Mouse (Mus musculus): ENCODE results near the gene Gm10663. TPM values are rescaled to one million over a fixed set of nuclear protein-coding genes. Genes with fewer than 3 reads are reported as not detected.

The Gm10663 gene
- polyA plus RNA-seq, 1 experiment from 2014 or later = not detected

- Histone ChIP-seq H3K4me1 (no peaks in the 10 kb centered on the region), H3K36me3 (ENCODE audit: poor library complexity, severe bottlenecking) (no peaks in the 10 kb centered on the region), H3K9ac (no peak overlapping the region), H3K27me3 (no peaks in the 10 kb centered on the region), H3K9me3 (replicated peaks) (no peaks in the 10 kb centered on the region), H3K4me2 (no peak overlapping the region), H3K27ac (no peak overlapping the region), H3K4me3 (no peak overlapping the region)
- 67% methylated on average over 5 of the region's 5 CpGs for WGBS
- ATAC-seq = no peak
These were observed 20.9 kb upstream of the Gm10663 start for GRCm38 (mm10) chr8:65053968-65054367.

GRCm38 (mm10) chr8:65056722-65057121, 18.1 kb upstream of the Gm10663 start:
- WGBS = 94% methylated on average over 4 of the region's 4 CpGs
- no peaks in the 10 kb centered on the region for H3K36me3 ChIP-seq (ENCODE audit: poor library complexity, severe bottlenecking)

DNA sequence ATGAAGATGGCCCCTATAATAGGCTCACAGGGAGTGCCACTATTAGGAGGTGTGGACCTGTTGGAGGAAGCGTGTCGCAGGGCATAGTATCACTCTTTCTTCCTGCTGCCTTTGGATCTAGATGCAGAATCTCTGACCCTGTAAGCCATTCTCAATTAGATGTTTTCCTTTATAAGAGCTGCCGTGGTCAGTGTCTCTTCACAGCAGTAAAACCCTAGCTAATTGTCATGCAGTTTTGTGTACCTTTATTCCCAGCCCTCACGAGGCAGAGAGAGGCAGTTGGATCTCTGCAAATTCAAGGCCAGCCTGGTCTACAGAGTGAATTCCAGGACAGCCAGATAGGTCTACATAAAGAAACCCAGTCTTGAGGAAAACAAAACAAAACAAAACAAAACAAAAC, 12.6 kb upstream of the Gm10663 start:
- Histone ChIP-seq H3K27me3 (no peaks in the 10 kb centered on the region), H3K27ac (no peak overlapping the region), H3K4me2 (no peak overlapping the region), H3K9ac (no peak overlapping the region), H3K4me3 (no peak overlapping the region), H3K9me3 (replicated peaks) (no peaks in the 10 kb centered on the region), H3K4me1 (no peaks in the 10 kb centered on the region), H3K36me3 (ENCODE audit: poor library complexity, severe bottlenecking) (no peaks in the 10 kb centered on the region)
- ATAC-seq = no peak
- WGBS = 72% methylated on average over 4 of the region's 4 CpGs

More at GRCm38 (mm10) chr8:65056722-65057121, 18.1 kb upstream of the Gm10663 start:
- H3K9me3 ChIP-seq (replicated peaks) = no peaks in the 10 kb centered on the region
- H3K9ac ChIP-seq = no peak overlapping the region
- no peak overlapping the region for H3K27ac ChIP-seq
- ATAC-seq = no peak
- H3K4me3 ChIP-seq = no peak overlapping the region
- H3K4me1 ChIP-seq = no peaks in the 10 kb centered on the region
- no peaks in the 10 kb centered on the region for H3K27me3 ChIP-seq
- no peak overlapping the region for H3K4me2 ChIP-seq

DNA sequence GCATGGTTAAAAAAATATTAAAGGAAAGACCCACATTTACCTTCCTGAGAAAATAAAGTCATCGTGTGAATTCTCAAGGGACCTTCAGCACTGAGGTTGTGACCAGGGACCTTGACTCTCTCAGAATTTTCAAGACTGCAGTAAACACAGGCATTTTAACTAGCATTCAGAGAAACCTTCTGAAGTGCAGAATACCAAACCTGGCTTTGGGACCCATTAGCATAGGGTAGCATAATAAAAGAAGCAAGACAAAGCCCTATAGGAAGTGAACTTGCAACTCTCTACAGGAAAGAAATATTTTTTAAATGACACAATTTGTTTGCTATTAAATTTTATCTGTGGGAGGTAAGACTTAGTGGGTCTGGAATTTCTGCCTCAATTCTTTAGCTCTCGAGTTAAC, 10.8 kb upstream of the Gm10663 start:
- 62% methylated on average over 2 of the region's 2 CpGs for WGBS
- H3K36me3 ChIP-seq (ENCODE audit: poor library complexity, severe bottlenecking) = no peaks in the 10 kb centered on the region
- no peak for ATAC-seq

GRCm38 (mm10) chr8:65065622-65066021, 9.2 kb upstream of the Gm10663 start:
- Histone ChIP-seq H3K27me3 (no peaks in the 10 kb centered on the region), H3K9me3 (replicated peaks) (no peaks in the 10 kb centered on the region), H3K4me2 (no peak overlapping the region), H3K4me3 (no peak overlapping the region), H3K36me3 (ENCODE audit: poor library complexity, severe bottlenecking) (no peaks in the 10 kb centered on the region), H3K27ac (no peak overlapping the region), H3K4me1 (0 out of 2 replicates have a peak, but pooled peaks cover 6% of the 10 kb centered on the region), H3K9ac (no peak overlapping the region)
- ATAC-seq = no peak
- 93% methylated on average over 3 of the region's 3 CpGs for WGBS

More for the DNA sequence above, 10.8 kb upstream of the Gm10663 start:
- Histone ChIP-seq H3K4me1 (0 out of 2 replicates have a peak, but pooled peaks cover 6% of the 10 kb centered on the region), H3K4me3 (no peak overlapping the region), H3K9me3 (replicated peaks) (no peaks in the 10 kb centered on the region), H3K4me2 (no peak overlapping the region), H3K27ac (no peak overlapping the region), H3K9ac (no peak overlapping the region), H3K27me3 (no peaks in the 10 kb centered on the region)

- Histone ChIP-seq H3K4me3 (no peak overlapping the region), H3K27me3 (no peaks in the 10 kb centered on the region), H3K27ac (no peak overlapping the region), H3K9ac (no peak overlapping the region), H3K36me3 (ENCODE audit: poor library complexity, severe bottlenecking) (no peaks in the 10 kb centered on the region), H3K4me1 (0 out of 2 replicates have a peak, but pooled peaks cover 6% of the 10 kb centered on the region), H3K4me2 (no peak overlapping the region), H3K9me3 (replicated peaks) (no peaks in the 10 kb centered on the region)
- no peak for ATAC-seq
- 89% methylated on average over 4 of the region's 4 CpGs for WGBS
These were observed 7.8 kb upstream of the Gm10663 start for GRCm38 (mm10) chr8:65067031-65067430.

GRCm38 (mm10) chr8:65067694-65068472, 7.0 kb upstream of the Gm10663 start:
- Histone ChIP-seq H3K27ac (peak overlapping the region; percentile 32; the same call in 1 of the 2 replicates), H3K4me3 (no peak overlapping the region), H3K27me3 (no peaks in the 10 kb centered on the region), H3K4me2 (peak overlapping the region; percentile 33), H3K4me1 (0 out of 2 replicates have a peak, but pooled peaks cover 6% of the 10 kb centered on the region), H3K9me3 (replicated peaks) (no peaks in the 10 kb centered on the region), H3K36me3 (ENCODE audit: poor library complexity, severe bottlenecking) (no peaks in the 10 kb centered on the region), H3K9ac (no peak overlapping the region)
- peak; percentile 82; the same call in 1 of the 2 replicates for ATAC-seq
- 9% methylated on average over 10 of the region's 10 CpGs for WGBS

DNA sequence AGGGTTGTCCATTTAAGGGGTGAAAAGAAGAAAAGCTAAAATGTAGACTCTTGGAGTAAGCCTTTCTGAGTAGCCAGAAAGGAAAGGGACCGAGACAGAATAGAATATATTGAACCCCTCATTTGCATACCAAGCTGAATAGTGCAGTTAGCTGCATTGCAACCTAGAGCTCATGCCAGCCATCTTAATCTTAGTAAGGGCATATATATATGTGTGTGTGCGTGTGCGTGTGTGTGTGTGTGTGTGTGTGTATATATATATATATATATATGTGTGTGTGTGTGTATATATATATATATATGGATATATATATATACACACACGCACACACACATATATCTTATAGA, 6.4 kb upstream of the Gm10663 start:
- ATAC-seq = peak; percentile 71; the same call in 1 of the 2 replicates
- Histone ChIP-seq H3K4me1 (0 out of 2 replicates have a peak, but pooled peaks cover 6% of the 10 kb centered on the region), H3K4me3 (no peak overlapping the region), H3K27ac (no peak overlapping the region), H3K9ac (no peak overlapping the region), H3K36me3 (ENCODE audit: poor library complexity, severe bottlenecking) (no peaks in the 10 kb centered on the region), H3K9me3 (replicated peaks) (no peaks in the 10 kb centered on the region), H3K4me2 (peak overlapping the region; percentile 33), H3K27me3 (no peaks in the 10 kb centered on the region)
- WGBS = 34% methylated on average over 4 of the region's 4 CpGs

DNA sequence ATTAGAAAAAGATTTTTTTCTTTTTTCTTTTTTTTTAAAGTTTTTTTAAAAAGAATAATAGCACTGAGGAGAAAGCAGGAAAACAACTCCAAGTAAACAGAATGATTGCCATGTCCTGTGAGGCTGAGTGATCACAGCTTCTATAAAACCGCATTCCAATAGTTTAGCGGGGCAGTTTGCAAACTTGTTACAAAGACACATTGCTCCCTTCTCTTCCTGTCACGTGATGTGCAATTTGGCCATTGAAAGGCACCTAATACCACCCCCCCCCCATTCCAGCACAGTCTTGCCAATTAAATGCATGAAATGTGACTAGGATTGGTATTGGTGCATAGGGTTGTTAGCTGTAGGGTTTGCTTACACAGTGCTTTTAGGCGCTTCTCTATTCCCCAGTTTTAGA, 3.8 kb upstream of the Gm10663 start:
- no peak for ATAC-seq
- no peak overlapping the region for H3K27ac ChIP-seq
- no peak overlapping the region for H3K9ac ChIP-seq
- no peaks in the 10 kb centered on the region for H3K27me3 ChIP-seq
- H3K36me3 ChIP-seq (ENCODE audit: poor library complexity, severe bottlenecking) = no peaks in the 10 kb centered on the region
- no peaks in the 10 kb centered on the region for H3K9me3 ChIP-seq (replicated peaks)
- H3K4me1 ChIP-seq = 0 out of 2 replicates have a peak, but pooled peaks cover 6% of the 10 kb centered on the region
- no peak overlapping the region for H3K4me3 ChIP-seq
- no peak overlapping the region for H3K4me2 ChIP-seq
- WGBS = 78% methylated on average over 4 of the region's 4 CpGs

GRCm38 (mm10) chr8:65080731-65081130, 5.9 kb downstream of the Gm10663 start:
- Histone ChIP-seq H3K9ac (no peak overlapping the region), H3K27ac (no peak overlapping the region), H3K9me3 (replicated peaks) (no peaks in the 10 kb centered on the region), H3K4me1 (peaks cover 9% of the 10 kb centered on the region), H3K4me3 (no peak overlapping the region), H3K36me3 (ENCODE audit: poor library complexity, severe bottlenecking) (no peaks in the 10 kb centered on the region), H3K27me3 (no peaks in the 10 kb centered on the region), H3K4me2 (no peak overlapping the region)
- no peak for ATAC-seq
- 82% methylated on average over 9 of the region's 9 CpGs for WGBS

- 76% methylated on average over 2 of the region's 2 CpGs for WGBS
- Histone ChIP-seq H3K4me2 (no peak overlapping the region), H3K9me3 (replicated peaks) (no peaks in the 10 kb centered on the region), H3K36me3 (ENCODE audit: poor library complexity, severe bottlenecking) (no peaks in the 10 kb centered on the region), H3K4me3 (no peak overlapping the region), H3K4me1 (peaks cover 9% of the 10 kb centered on the region), H3K9ac (no peak overlapping the region), H3K27ac (no peak overlapping the region), H3K27me3 (no peaks in the 10 kb centered on the region)
- ATAC-seq = no peak
These were observed 10.8 kb downstream of the Gm10663 start for GRCm38 (mm10) chr8:65085680-65086079.

- Histone ChIP-seq H3K4me3 (no peak overlapping the region), H3K27ac (no peak overlapping the region), H3K4me1 (peaks cover 8% of the 10 kb centered on the region), H3K9ac (no peak overlapping the region), H3K4me2 (no peak overlapping the region), H3K9me3 (replicated peaks) (no peaks in the 10 kb centered on the region), H3K27me3 (no peaks in the 10 kb centered on the region), H3K36me3 (ENCODE audit: poor library complexity, severe bottlenecking) (no peaks in the 10 kb centered on the region)
- ATAC-seq = no peak
- 73% methylated on average over 8 of the region's 8 CpGs for WGBS
These were observed 12.9 kb downstream of the Gm10663 start for GRCm38 (mm10) chr8:65087711-65088110.

DNA sequence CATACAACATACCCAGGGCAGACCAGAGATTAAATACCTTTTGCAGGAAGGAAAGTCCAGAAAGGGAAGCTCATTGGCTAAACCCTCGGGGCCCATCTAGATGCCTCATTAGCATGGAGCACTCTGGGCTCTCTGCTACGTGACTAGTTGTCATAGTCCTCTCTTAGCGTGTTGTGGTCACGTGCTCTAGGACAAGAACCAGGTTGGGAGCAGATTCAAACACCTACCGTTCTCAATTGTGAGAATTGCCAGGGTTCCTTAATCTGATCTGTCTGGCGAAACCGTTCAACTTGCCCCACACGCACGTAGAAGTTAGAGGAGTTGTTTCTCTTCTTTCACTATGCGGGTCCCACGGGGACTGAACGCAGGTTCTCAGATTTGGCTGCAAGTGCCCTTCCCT, 13.3 kb downstream of the Gm10663 start:
- 89% methylated on average over 12 of the region's 12 CpGs for whole genome bisulfite sequencing
- no peak overlapping the region for H3K4me3 ChIP-seq
- H3K36me3 ChIP-seq (ENCODE audit: poor library complexity, severe bottlenecking) = no peaks in the 10 kb centered on the region
- H3K27me3 ChIP-seq = no peaks in the 10 kb centered on the region
- ATAC-seq = no peak
- H3K9ac ChIP-seq = no peak overlapping the region
- H3K27ac ChIP-seq = no peak overlapping the region
- H3K9me3 ChIP-seq (replicated peaks) = no peaks in the 10 kb centered on the region
- no peak overlapping the region for H3K4me2 ChIP-seq
- H3K4me1 ChIP-seq = peaks cover 4% of the 10 kb centered on the region

Measured in forebrain, embryonic 13.5 days (tissue).